Mouse (Mus musculus): ENCODE measurements at regions not wholly inside any gene's neighbourhood (a gene's known extent, or its start where the extent isn't known, plus 50 kb on each side); places are given as distances from the start of the nearest gene placed in this dataset.

- H3K4me1 ChIP-seq (ENCODE audit: control insufficient read depth in 1 of 2, insufficient read depth in 2 of 2, low read length in 2 of 2), result peaks cover 0 to 3% of the 10 kb centered on the region in 2 experiments; a peak in 1 of 4 replicates
- no peaks in the 10 kb centered on the region for H3K79me2 ChIP-seq (ENCODE audit: control insufficient read depth, insufficient read depth, low read length, poor library complexity)
- peaks cover 0 to 4% of the 10 kb centered on the region in 2 experiments; a peak in 1 of 4 replicates for H3K36me3 ChIP-seq (ENCODE audit: control insufficient read depth in 1 of 2, insufficient read depth in 2 of 2, low read length in 2 of 2)
- peak; percentile 43; the same call in 1 of the 2 replicates for TF ChIP-seq ETS1 (IDR thresholded peaks at IDR 0.05; ENCODE audit: low read depth, low read length)
- peak; percentile 74 for TF ChIP-seq GATA1 (IDR thresholded peaks at IDR 0.05; ENCODE audit: low read depth, low read length)
- TF ChIP-seq TCF12 (IDR thresholded peaks at IDR 0.05; ENCODE audit: low read depth, low read length), result peak; percentile 19; the same call in 1 of the 2 replicates
- no peak for TF ChIP-seq GABPA (IDR thresholded peaks at IDR 0.05; ENCODE audit: low read depth, low read length)
- 0 out of 2 replicates have a peak, but pooled peaks have one; percentile 12 for TF ChIP-seq RCOR1 (IDR thresholded peaks at IDR 0.05; ENCODE audit: low read depth, low read length)
- peak; percentile 40 to 79; a peak in 2 of 4 replicates for TF ChIP-seq EP300 (IDR thresholded peaks at IDR 0.05; ENCODE audit: low read depth in 1 of 2, low read length in 2 of 2)
- no peaks in the 10 kb centered on the region for H3K9me3 ChIP-seq (replicated peaks; ENCODE audit: insufficient read depth, low read length)
- no peaks in the 10 kb centered on the region for H3K27me3 ChIP-seq (ENCODE audit: control insufficient read depth in 1 of 2, insufficient read depth in 2 of 2, low read length in 2 of 2)
- H3K9ac ChIP-seq (ENCODE audit: control insufficient read depth, low read depth, low read length, poor library complexity, severe bottlenecking), result no peak overlapping the region
- H3K4me3 ChIP-seq (ENCODE audit: control insufficient read depth in 1 of 2, insufficient read depth in 1 of 2, low read depth in 2 of 2, low read length in 2 of 2), result no peak overlapping the region
- H3K27ac ChIP-seq (ENCODE audit: control insufficient read depth, low read depth, low read length), result no peak overlapping the region
- DNase-seq (ENCODE audit: low read depth, low spot score), result peak; percentile 54
Observed at GRCm38 (mm10) chr11:15572716-15573115, 684.8 kb upstream of the Vstm2a start.

GRCm38 (mm10) chr11:15619963-15620362, 637.6 kb upstream of the Vstm2a start:
- no peak overlapping the region for H3K9ac ChIP-seq (ENCODE audit: control insufficient read depth, low read depth, low read length, poor library complexity, severe bottlenecking)
- H3K27ac ChIP-seq (ENCODE audit: control insufficient read depth, low read depth, low read length), result no peak overlapping the region
- TF ChIP-seq ZNF384 (IDR thresholded peaks at IDR 0.05; ENCODE audit: low read depth, low read length) (no peak), NRF1 (IDR thresholded peaks at IDR 0.05; ENCODE audit: insufficient read depth, low read depth, low read length, poor library complexity, severe bottlenecking) (no peak), MAX (IDR thresholded peaks at IDR 0.05; ENCODE audit: low read length) (no peak), KAT2A (conservative IDR thresholded peaks at IDR 0.05; ENCODE audit: low read depth, low read length) (no peak), ETS1 (IDR thresholded peaks at IDR 0.05; ENCODE audit: low read depth, low read length) (no peak), CHD1 (IDR thresholded peaks at IDR 0.05; ENCODE audit: low read depth, low read length) (no peak), MEF2A (IDR thresholded peaks at IDR 0.05; ENCODE audit: extremely low read depth, insufficient replicate concordance, low read depth, low read length, poor library complexity, severe bottlenecking) (no peak), ELF1 (IDR thresholded peaks at IDR 0.05; ENCODE audit: low read depth, low read length) (no peak), RAD21 (IDR thresholded peaks at IDR 0.05; ENCODE audit: low read depth, low read length) (no peak), MXI1 (IDR thresholded peaks at IDR 0.05; ENCODE audit: low read depth, low read length) (no peak), MYC (IDR thresholded peaks at IDR 0.05; ENCODE audit: low read depth, low read length) (no peak)
- H3K36me3 ChIP-seq (ENCODE audit: control insufficient read depth in 1 of 2, insufficient read depth in 2 of 2, low read length in 2 of 2), result no peaks in the 10 kb centered on the region
- H3K4me3 ChIP-seq (ENCODE audit: control insufficient read depth in 1 of 2, insufficient read depth in 1 of 2, low read depth in 2 of 2, low read length in 2 of 2), result no peak overlapping the region
- no peaks in the 10 kb centered on the region for H3K27me3 ChIP-seq (ENCODE audit: control insufficient read depth in 1 of 2, insufficient read depth in 2 of 2, low read length in 2 of 2)
- no peaks in the 10 kb centered on the region for H3K9me3 ChIP-seq (replicated peaks; ENCODE audit: insufficient read depth, low read length)
- H3K79me2 ChIP-seq (ENCODE audit: control insufficient read depth, insufficient read depth, low read length, poor library complexity), result no peaks in the 10 kb centered on the region
- no peaks in the 10 kb centered on the region for H3K4me1 ChIP-seq (ENCODE audit: control insufficient read depth in 1 of 2, insufficient read depth in 2 of 2, low read length in 2 of 2)
- no peak for DNase-seq (ENCODE audit: low read depth, low spot score)
